Mouse (Mus musculus) small intestine, adult 2 months (tissue): ENCODE data around the gene Retn.

ENCODE experiments used
- CTCF ChIP-seq: fragments of 200-500 bp; IDR thresholded peaks from 2 replicates; pipeline ENCODE4 v1.5.1; 2012; ENCODE audit warnings: low read depth, mild to moderate bottlenecking, control low read depth, inconsistent platforms, low read length, moderate library complexity, mixed read lengths; ENCODE audit not compliant: insufficient replicate concordance, insufficient read length; ENCODE audit errors: extremely low read depth
- POLR2A ChIP-seq: fragments of 200-500 bp; IDR thresholded peaks from 2 replicates; pipeline ENCODE4 v1.6.1; 2012; ENCODE audit warnings: low read depth, mild to moderate bottlenecking, control low read depth, inconsistent platforms, low read length, moderate library complexity

GRCm38 (mm10) chr8:3606593-3606992 lies 49.0 kb upstream of the Retn start:
- no peak for TF ChIP-seq POLR2A
- no peak for TF ChIP-seq CTCF
